ENCODE assay signal across 9 mouse cellular contexts in the genomic region with DNA sequence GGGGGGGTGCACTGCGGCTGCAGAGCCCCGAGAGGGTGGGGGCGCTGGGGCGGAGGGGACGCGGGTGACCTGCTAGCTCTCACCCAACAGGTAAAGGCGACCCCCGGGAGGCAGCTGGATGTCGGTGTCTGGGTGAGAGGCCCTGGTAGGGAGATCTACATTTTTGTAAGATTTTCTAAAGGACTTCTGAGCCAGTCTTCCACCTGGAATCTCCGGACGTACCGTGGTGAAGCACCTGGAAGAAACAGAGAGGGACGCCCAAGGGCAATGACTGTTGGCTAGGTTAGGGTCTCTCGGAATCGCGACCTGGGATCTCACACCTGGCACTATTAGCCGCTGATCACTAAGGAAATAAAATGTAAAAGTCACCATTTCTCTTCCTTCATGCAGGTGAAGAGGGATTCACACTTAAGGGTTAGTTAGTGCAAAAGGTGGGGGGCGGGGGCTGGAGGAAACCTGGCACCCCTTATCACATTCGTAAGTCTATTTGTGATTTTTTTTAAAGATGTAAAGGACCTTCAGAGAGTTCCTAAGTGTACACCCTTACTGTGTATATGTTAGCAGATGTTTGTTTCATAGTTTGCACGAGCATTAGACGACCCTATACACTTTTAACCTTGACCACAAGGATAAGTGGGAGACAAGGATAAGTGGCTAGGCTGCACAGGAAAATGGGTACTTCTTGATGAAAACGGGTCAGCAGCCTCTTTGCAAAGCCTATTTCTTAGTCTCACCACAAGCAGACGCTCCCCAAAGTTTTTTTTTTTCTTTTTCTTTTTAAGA. TPM values are rescaled to one million over a fixed set of nuclear protein-coding genes. Genes with fewer than 3 reads are reported as not detected.
DNase-seq lines count a peak whose midpoint lies in the region; ATAC-seq and TF ChIP-seq lines count a peak whose summit lies in the region.
"Had no signal": no experiment of that assay in that cellular context is flagged by ENCODE, and none has a peak within 500 bp of the region (broad histone marks: within the 10 kb centered on the region; RNA-seq: fewer than 3 reads in every experiment).

No protein-coding gene starts in this region.

- no peaks in the 10 kb centered on the region for H3K9me3 ChIP-seq in heart, embryonic 14.5 days (ENCODE audit: control insufficient read depth, low read length)
- no peaks in the 10 kb centered on the region for H3K9me3 ChIP-seq in forebrain, postnatal 0 days (ENCODE audit: low read length)
- H3K9me3 ChIP-seq in liver, embryonic 16.5 days (replicated peaks; ENCODE audit: control insufficient read depth, low read length) = no peaks in the 10 kb centered on the region

- H3K4me2 ChIP-seq in heart, embryonic 14.5 days (ENCODE audit: low read length) = peak overlapping the region; percentile 73
- peak overlapping the region; percentile 72 for H3K4me2 ChIP-seq in forebrain, postnatal 0 days (ENCODE audit: low read depth)
- H3K4me2 ChIP-seq in liver, embryonic 16.5 days (ENCODE audit: low read depth, low read length) = peak overlapping the region; percentile 53

- H3K36me3 ChIP-seq in heart, embryonic 14.5 days (ENCODE audit: control insufficient read depth, insufficient read depth, low read length) = peaks cover 18% of the 10 kb centered on the region
- peaks cover 4% of the 10 kb centered on the region; the same call in 1 of the 2 replicates for H3K36me3 ChIP-seq in forebrain, postnatal 0 days (ENCODE audit: insufficient read depth)
- no peaks in the 10 kb centered on the region for H3K36me3 ChIP-seq in liver, embryonic 16.5 days (ENCODE audit: control insufficient read depth, insufficient read depth)
- H3K36me3 ChIP-seq: G1E had no signal

- WGBS in heart, embryonic 14.5 days = 2% methylated on average over 20 of the region's 23 CpGs
- WGBS in forebrain, postnatal 0 days = 2% methylated on average over 23 of the region's 23 CpGs
- WGBS in liver, embryonic 16.5 days (ENCODE audit: insufficient replicate concordance) = 2% methylated on average over 23 of the region's 23 CpGs

- ATAC-seq in heart, embryonic 14.5 days (ENCODE audit: insufficient number of reproducible peaks, insufficient read depth, low FRiP score, low read depth) = peak; percentile 19
- ATAC-seq in forebrain, postnatal 0 days = no peak
- no peak; the same call in 1 of the 2 replicates for ATAC-seq in liver, embryonic 16.5 days (ENCODE audit: low read depth)

- peaks cover 16 to 31% of the 10 kb centered on the region in 2 experiments; a peak in 3 of 4 replicates for H3K4me1 ChIP-seq in heart, embryonic 14.5 days (ENCODE audit: control insufficient read depth in 2 of 2, insufficient read depth in 2 of 2, low read length in 2 of 2)
- peaks cover 17% of the 10 kb centered on the region; the same call in 1 of the 2 replicates for H3K4me1 ChIP-seq in forebrain, postnatal 0 days (ENCODE audit: insufficient read depth)
- no peaks in the 10 kb centered on the region; the same call in 1 of the 2 replicates for H3K4me1 ChIP-seq in liver, embryonic 16.5 days (ENCODE audit: control insufficient read depth, low read depth, low read length)

- peak overlapping the region; percentile 56 to 78 for H3K4me3 ChIP-seq in heart, embryonic 14.5 days (ENCODE audit: control insufficient read depth in 1 of 2, insufficient read depth in 1 of 2, low read depth in 1 of 2, low read length in 2 of 2)
- H3K4me3 ChIP-seq in forebrain, postnatal 0 days (ENCODE audit: low read depth, low read length) = peak overlapping the region; percentile 88
- peak overlapping the region; percentile 60 for H3K4me3 ChIP-seq in liver, embryonic 16.5 days (ENCODE audit: low read depth, low read length)

- TF ChIP-seq CTCF in forebrain, postnatal 0 days (IDR thresholded peaks at IDR 0.05; ENCODE audit: low read depth) = peak; percentile 6; the same call in 1 of the 2 replicates

- peak overlapping the region; percentile 96 for H3K9ac ChIP-seq in heart, embryonic 14.5 days (ENCODE audit: low read length)
- H3K9ac ChIP-seq in forebrain, postnatal 0 days = peak overlapping the region; percentile 76
- H3K9ac ChIP-seq in liver, embryonic 16.5 days (ENCODE audit: low read depth, low read length) = peak overlapping the region; percentile 42

- DNase-seq in heart, postnatal 36 days = no peak
- peak; percentile 24 for DNase-seq in Muller cell, postnatal 12 days (ENCODE audit: inconsistent ontology term)
- no peak for DNase-seq in forebrain, postnatal 0 days
- no peak for DNase-seq in ovary, postnatal 14 days (ENCODE audit: low spot score)
- DNase-seq in adrenal gland, postnatal 36 days = no peak
- no peak for DNase-seq in natural killer cell, adult 2 months (ENCODE audit: low spot score in 2 of 2)

- peak overlapping the region; percentile 68 to 98 for H3K27ac ChIP-seq in heart, embryonic 14.5 days (replicated peaks in 1 of 2; ENCODE audit: control insufficient read depth in 1 of 2, insufficient read depth in 1 of 2, low read depth in 2 of 2, low read length in 2 of 2)
- peak overlapping the region; percentile 95 for H3K27ac ChIP-seq in forebrain, postnatal 0 days (ENCODE audit: low read depth, low read length)
- H3K27ac ChIP-seq in liver, embryonic 16.5 days (ENCODE audit: low read length) = no peak overlapping the region

- peaks cover 18% of the 10 kb centered on the region; the same call in 1 of the 2 replicates for H3K27me3 ChIP-seq in heart, embryonic 14.5 days (ENCODE audit: control insufficient read depth, insufficient read depth, low read length)
- H3K27me3 ChIP-seq in forebrain, postnatal 0 days (ENCODE audit: insufficient read depth, low read length) = no peaks in the 10 kb centered on the region
- H3K27me3 ChIP-seq in liver, embryonic 16.5 days (ENCODE audit: control insufficient read depth, insufficient read depth, low read depth, low read length) = peaks cover 52% of the 10 kb centered on the region

- intact Hi-C loops in heart, postnatal 36 days (cut with DNase I) = loop anchor here (1.0 to 5.0 kb wide), 5 partner anchors 141 to 603 kb away; no protein-coding TSS in a partner anchor

RNA-seq across cellular contexts. Expression of a gene that starts 0.9 kb away (rescaled TPM):
- 10.5 and 10.7 TPM in 2 replicates for polyA plus RNA-seq in heart, embryonic 14.5 days (2014; fragmentation: Nextera tagmentation; extraction: Ambion mirVana)
- total RNA-seq in heart, postnatal 36 days (2021) = 10 to 100 TPM; 36.6 to 41.5 TPM
- 32.7 and 45.3 TPM in 2 replicates for total RNA-seq in forebrain, postnatal 0 days (2014; rRNA removed)
- polyA plus RNA-seq in forebrain, postnatal 0 days (2015; fragmentation: Nextera tagmentation; extraction: Ambion mirVana) = 3.0 and 4.4 TPM in 2 replicates
- polyA plus RNA-seq in liver, embryonic 16.5 days (2015; fragmentation: Nextera tagmentation; extraction: Ambion mirVana) = 1.5 and 1.7 TPM in 2 replicates
- 10 to 100 TPM; 14.8 to 16.7 TPM for total RNA-seq in adrenal gland, postnatal 36 days (2021)
- polyA plus RNA-seq: G1E had no signal

RNA-seq across cellular contexts. Expression of a gene that starts 24.1 kb away (rescaled TPM):
- polyA plus RNA-seq in heart, embryonic 14.5 days (2014; fragmentation: Nextera tagmentation; extraction: Ambion mirVana) = 7.0 and 8.7 TPM in 2 replicates
- total RNA-seq in heart, postnatal 36 days (2021) = 10 to 100 TPM in 1 of 2 experiments, 1 to 10 TPM in 1; 9.5 to 12.1 TPM
- total RNA-seq in forebrain, postnatal 0 days (2014; rRNA removed) = 4.7 and 5.3 TPM in 2 replicates
- polyA plus RNA-seq in forebrain, postnatal 0 days (2015; fragmentation: Nextera tagmentation; extraction: Ambion mirVana) = 1.7 and 2.2 TPM in 2 replicates
- polyA plus RNA-seq in liver, embryonic 16.5 days (2015; fragmentation: Nextera tagmentation; extraction: Ambion mirVana) = 9.1 and 10.2 TPM in 2 replicates
- total RNA-seq in adrenal gland, postnatal 36 days (2021) = 10 to 100 TPM; 30.0 to 42.7 TPM

RNA-seq across cellular contexts. Expression of a gene that starts 59.2 kb away (rescaled TPM):
- polyA plus RNA-seq in heart, embryonic 14.5 days (2014; fragmentation: Nextera tagmentation; extraction: Ambion mirVana) = 38.8 and 40.1 TPM in 2 replicates
- not detected for total RNA-seq in heart, postnatal 36 days (2021)
- not detected in 2 replicates for total RNA-seq in forebrain, postnatal 0 days (2014; rRNA removed)
- 9.6 and 14.8 TPM in 2 replicates for polyA plus RNA-seq in forebrain, postnatal 0 days (2015; fragmentation: Nextera tagmentation; extraction: Ambion mirVana)
- polyA plus RNA-seq in liver, embryonic 16.5 days (2015; fragmentation: Nextera tagmentation; extraction: Ambion mirVana) = 4.5 and 6.6 TPM in 2 replicates
- not detected for total RNA-seq in adrenal gland, postnatal 36 days (2021)
- polyA plus RNA-seq: G1E had no signal

Comparison
In these comparisons a context has a peak if more than half of its experiments do, and no peak if none do; other contexts are left out.
1. H3K9ac ChIP-seq: peak in every context shown above with its lines; median percentile 96 in heart, embryonic 14.5 days; 76 in forebrain, postnatal 0 days; 42 in liver, embryonic 16.5 days.